Mouse (Mus musculus) kidney, postnatal 14 days (tissue): ENCODE measurements at regions not wholly inside any gene's neighbourhood (a gene's known extent, or its start where the extent isn't known, plus 50 kb on each side); places are given as distances from the start of the nearest gene placed in this dataset.

Experiments
- DNase-seq: peaks from one replicate; pipeline ENCODE4 v3.0.0; 2022; ENCODE audit warnings: mixed read lengths

- no peak for DNase-seq
Observed at GRCm38 (mm10) chr8:115626396-115627136, 81.0 kb downstream of the Maf start.

- DNase-seq, result no peak
Observed at GRCm38 (mm10) chr8:115625072-115625471, 82.5 kb downstream of the Maf start.

GRCm38 (mm10) chr8:115618049-115618760, 89.4 kb downstream of the Maf start:
- peak; percentile 20 for DNase-seq

GRCm38 (mm10) chr8:115616871-115617605, 90.6 kb downstream of the Maf start:
- no peak for DNase-seq

GRCm38 (mm10) chr8:115613946-115614584, 93.5 kb downstream of the Maf start:
- peak; percentile 9 for DNase-seq

GRCm38 (mm10) chr8:115612119-115612518, 95.5 kb downstream of the Maf start:
- no peak for DNase-seq

- DNase-seq, result no peak
Observed at GRCm38 (mm10) chr8:115599771-115600170, 107.8 kb downstream of the Maf start.

- peak; percentile 23 for DNase-seq
Observed at GRCm38 (mm10) chr8:115597226-115597953, 110.2 kb downstream of the Maf start.

- no peak for DNase-seq
Observed at GRCm38 (mm10) chr8:115589721-115590120, 117.9 kb downstream of the Maf start.

GRCm38 (mm10) chr8:115589076-115589475, 118.5 kb downstream of the Maf start:
- DNase-seq, result no peak

GRCm38 (mm10) chr8:115584311-115584907, 123.2 kb downstream of the Maf start:
- DNase-seq, result no peak

- DNase-seq, result no peak
Observed at GRCm38 (mm10) chr8:115583221-115583620, 124.4 kb downstream of the Maf start.

- DNase-seq, result no peak
Observed at GRCm38 (mm10) chr8:115581940-115582517, 125.6 kb downstream of the Maf start.

GRCm38 (mm10) chr8:115568394-115568793, 139.2 kb downstream of the Maf start:
- DNase-seq, result no peak

- no peak for DNase-seq
Observed at GRCm38 (mm10) chr8:115565768-115566167, 141.8 kb downstream of the Maf start.

- DNase-seq, result no peak
Observed at GRCm38 (mm10) chr8:115562362-115562761, 145.2 kb downstream of the Maf start.

GRCm38 (mm10) chr8:115560985-115561916, 146.3 kb downstream of the Maf start:
- DNase-seq, result no peak

GRCm38 (mm10) chr8:115555452-115555851, 152.1 kb downstream of the Maf start:
- DNase-seq, result no peak

- no peak for DNase-seq
Observed at GRCm38 (mm10) chr8:115554185-115554584, 153.4 kb downstream of the Maf start.

GRCm38 (mm10) chr8:115551262-115551661, 156.3 kb downstream of the Maf start:
- peak; percentile 8 for DNase-seq
